Mouse (Mus musculus) frontal cortex, postnatal 36 days (tissue): ENCODE measurements around the gene 4930524N10Rik.

ENCODE experiments used
- DNase-seq, 2 experiments: peaks; one replicate each; pipeline ENCODE4 v3.0.0; 2022; ENCODE audit warnings: low spot score in 2 of 2

Gene 4930524N10Rik

GRCm38 (mm10) chrX:154343292-154343691, at the start of gene 4930524N10Rik:
TSS of gene 4930524N10Rik (minus strand) at chrX:154343392.
- no peak for DNase-seq

- DNase-seq: no peak
These were observed 6.8 kb upstream of the 4930524N10Rik start for GRCm38 (mm10) chrX:154350042-154350441.

GRCm38 (mm10) chrX:154349302-154350041, 6.3 kb upstream of the 4930524N10Rik start:
- DNase-seq: no peak

- no peak for DNase-seq
These were observed 4.7 kb upstream of the 4930524N10Rik start for GRCm38 (mm10) chrX:154347933-154348332.
